Mouse (Mus musculus): ENCODE data around the gene Man2c1.

DNA sequence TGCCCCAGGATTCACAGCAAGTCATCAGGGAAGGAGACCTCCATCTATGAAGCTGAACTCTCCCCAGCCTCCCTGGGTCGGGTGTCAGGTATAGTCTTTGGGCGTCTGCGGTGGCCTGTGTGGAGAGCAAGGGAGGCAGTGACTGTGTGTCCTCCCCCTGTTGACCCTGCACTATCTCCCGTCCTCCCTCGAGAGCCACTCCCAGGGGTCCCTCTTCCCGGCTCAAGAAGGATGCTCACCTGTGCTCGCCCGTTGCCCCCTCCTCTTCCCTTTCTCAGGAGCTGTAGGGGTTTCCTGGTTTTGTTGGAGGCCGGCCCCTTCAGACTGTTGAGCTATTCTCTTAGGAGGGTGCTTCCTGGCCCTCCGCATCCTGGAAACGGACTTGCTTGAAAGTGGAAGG is 12.7 kb downstream of the Man2c1 start:
- TF ChIP-seq CTCF (IDR thresholded peaks at IDR 0.05) (no peak), EP300 (IDR thresholded peaks at IDR 0.05) (no peak)
